Mouse (Mus musculus) urinary bladder, adult 2 months (tissue): ENCODE measurements around the gene Klhdc2. TPM values are rescaled to one million over a fixed set of nuclear protein-coding genes. Genes with fewer than 3 reads are reported as not detected.

ENCODE experiments used
- DNase-seq: peaks from one replicate; pipeline ENCODE4 v3.0.0; 2022; ENCODE audit warnings: low spot score
- polyA plus RNA-seq: library from polyadenylated mRNA; depleted of rRNA; stranded (reverse); fragments of >200 nt; gene quantifications from 2 replicates; pipeline ENCODE4 v1.2.3, GENCODE M21; 2012; rRNA removed

The Klhdc2 gene
- polyA plus RNA-seq: 52.8 and 61.7 TPM in 2 replicates

- peak; percentile 81 for DNase-seq
Measured at GRCm38 (mm10) chr12:69296511-69297410, at the start of gene Klhdc2. Gene Klhdc2 (plus strand): TSS chr12:69296681.

- DNase-seq: no peak
Measured at GRCm38 (mm10) chr12:69249766-69250165, 46.7 kb upstream of the Klhdc2 start.

- DNase-seq: no peak
Measured at GRCm38 (mm10) chr12:69250756-69251155, 45.7 kb upstream of the Klhdc2 start.

GRCm38 (mm10) chr12:69253806-69254205 is 42.7 kb upstream of the Klhdc2 start:
- no peak for DNase-seq

GRCm38 (mm10) chr12:69257836-69258235 is 38.6 kb upstream of the Klhdc2 start:
- no peak for DNase-seq

GRCm38 (mm10) chr12:69262251-69262650 is 34.2 kb upstream of the Klhdc2 start:
- DNase-seq: no peak

- DNase-seq: no peak
Measured at GRCm38 (mm10) chr12:69265031-69265430, 31.4 kb upstream of the Klhdc2 start.

GRCm38 (mm10) chr12:69267956-69268632 is 28.4 kb upstream of the Klhdc2 start:
- DNase-seq: no peak

GRCm38 (mm10) chr12:69268956-69269355 is 27.5 kb upstream of the Klhdc2 start:
- DNase-seq: no peak

GRCm38 (mm10) chr12:69279931-69280469 is 16.5 kb upstream of the Klhdc2 start:
- no peak for DNase-seq

GRCm38 (mm10) chr12:69280915-69281314 is 15.6 kb upstream of the Klhdc2 start:
- no peak for DNase-seq

GRCm38 (mm10) chr12:69283146-69283545 is 13.3 kb upstream of the Klhdc2 start:
- no peak for DNase-seq

- DNase-seq: no peak
Measured at GRCm38 (mm10) chr12:69287535-69287934, 8.9 kb upstream of the Klhdc2 start.

GRCm38 (mm10) chr12:69288699-69289098 is 7.8 kb upstream of the Klhdc2 start:
- DNase-seq: no peak

- no peak for DNase-seq
Measured at GRCm38 (mm10) chr12:69292401-69292800, 4.1 kb upstream of the Klhdc2 start.

- DNase-seq: no peak
Measured at GRCm38 (mm10) chr12:69293815-69294214, 2.7 kb upstream of the Klhdc2 start.

GRCm38 (mm10) chr12:69294936-69295335 is 1.5 kb upstream of the Klhdc2 start:
- no peak for DNase-seq

- no peak for DNase-seq
Measured at GRCm38 (mm10) chr12:69295651-69296050, 830 bp upstream of the Klhdc2 start.

GRCm38 (mm10) chr12:69297411-69298150 is 1.1 kb downstream of the Klhdc2 start:
- DNase-seq: no peak

GRCm38 (mm10) chr12:69298281-69298680 is 1.8 kb downstream of the Klhdc2 start:
- no peak for DNase-seq

GRCm38 (mm10) chr12:69299231-69299630 is 2.8 kb downstream of the Klhdc2 start:
- no peak for DNase-seq

- no peak for DNase-seq
Measured at GRCm38 (mm10) chr12:69299831-69300230, 3.4 kb downstream of the Klhdc2 start.
